Mouse (Mus musculus) retina, postnatal 1 day (tissue): ENCODE results near the gene Tmc3.

ENCODE experiments used
- DNase-seq: peaks from one replicate; pipeline ENCODE4 v3.0.0-alpha.2; 2012

Tmc3 gene

DNA sequence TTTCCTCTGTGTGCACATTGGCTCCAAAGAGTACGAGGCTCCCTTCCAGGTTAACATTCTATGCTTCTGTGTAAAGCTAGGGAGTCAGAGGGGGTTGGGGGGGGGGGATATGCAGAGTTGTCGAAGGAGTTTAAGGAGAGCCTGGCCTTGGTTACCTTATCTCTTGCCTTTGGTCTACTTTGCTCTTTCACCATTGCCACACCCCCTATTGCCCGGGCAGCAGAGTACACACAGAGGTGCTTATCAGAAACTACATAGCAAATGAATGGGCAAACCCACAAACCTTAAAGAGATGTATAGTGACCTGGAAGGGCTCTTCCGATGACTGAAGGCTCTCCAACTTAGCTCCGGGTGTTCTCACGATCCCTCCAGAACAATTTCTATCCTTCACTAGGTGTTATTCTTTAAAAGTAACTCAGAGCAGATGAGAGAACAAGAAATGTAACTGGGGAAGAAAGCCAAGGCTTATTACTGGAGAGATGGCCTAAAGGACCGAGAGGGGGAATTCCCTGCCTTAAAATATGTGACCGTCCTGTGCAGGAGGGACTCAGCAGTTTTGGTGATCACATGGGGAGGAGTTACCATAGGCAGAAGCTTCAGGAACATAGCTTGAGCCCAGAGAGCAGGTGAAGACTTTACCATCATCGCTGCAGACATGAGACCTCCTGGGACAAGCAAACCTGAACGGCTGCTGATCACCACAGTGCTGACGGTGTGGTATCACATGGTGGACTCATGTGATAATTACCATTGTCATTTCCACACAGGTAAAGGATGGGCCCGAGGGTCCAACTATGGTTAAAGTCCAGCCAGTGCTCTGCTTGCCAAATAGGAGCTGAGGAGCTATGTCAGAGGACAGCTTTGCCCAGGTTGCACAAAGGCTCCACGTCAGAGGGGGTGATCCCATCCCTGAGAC is 14.5 kb downstream of the Tmc3 start:
- DNase-seq: no peak

DNA sequence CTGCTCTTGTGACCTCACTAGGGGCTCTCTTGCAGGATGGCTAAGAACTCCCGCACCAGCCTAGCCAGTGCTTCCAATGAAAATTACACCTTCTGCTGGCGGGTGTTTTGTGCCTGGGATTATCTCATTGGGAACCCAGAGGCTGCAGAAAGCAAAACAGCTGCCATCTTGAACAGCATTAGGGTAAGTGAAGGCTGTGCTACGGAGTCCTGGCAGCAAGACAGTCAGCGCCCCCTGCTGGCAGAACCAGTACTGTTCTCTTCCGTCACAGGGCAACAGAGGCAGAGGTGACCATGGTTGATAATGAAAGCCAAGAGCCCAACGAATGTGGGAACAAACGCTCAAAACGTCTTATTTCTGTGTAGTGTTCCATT is 15.2 kb downstream of the Tmc3 start:
- peak; percentile 44 for DNase-seq

DNA sequence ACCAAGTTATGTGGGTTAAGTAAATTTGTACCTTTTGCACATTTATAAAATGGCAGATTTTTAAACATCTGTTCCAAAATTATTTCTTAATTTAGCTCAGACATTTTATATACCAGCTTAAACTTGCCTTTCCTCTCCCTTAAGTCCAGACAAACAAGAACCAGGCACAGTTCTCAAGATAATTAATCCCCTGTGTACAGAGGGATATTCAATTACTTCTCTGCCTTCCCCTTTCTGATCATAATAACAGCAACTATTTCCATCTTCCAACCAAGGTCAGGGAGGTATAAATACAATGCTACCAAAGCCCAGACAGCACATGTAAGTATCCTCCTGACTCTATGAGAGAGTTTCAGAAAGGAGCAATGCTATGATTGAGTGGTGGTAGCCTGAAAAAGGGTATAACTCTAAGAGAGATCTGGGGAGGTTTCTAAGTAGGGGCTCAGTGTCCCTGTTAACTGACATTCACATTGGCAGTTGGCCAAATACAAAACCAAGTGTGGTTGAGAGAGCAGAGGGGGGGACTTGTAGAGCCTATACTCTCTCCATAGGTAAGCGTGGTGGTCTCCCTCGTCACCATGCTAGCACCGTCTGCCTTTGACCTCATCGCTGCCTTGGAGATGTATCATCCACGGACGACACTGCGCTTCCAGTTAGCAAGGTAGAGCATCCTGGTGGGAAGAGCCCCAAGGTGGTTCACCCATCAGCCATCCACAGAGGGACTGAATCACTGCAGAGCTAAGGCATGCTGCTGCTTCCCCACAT is 19.6 kb downstream of the Tmc3 start:
- DNase-seq: peak; percentile 15

DNA sequence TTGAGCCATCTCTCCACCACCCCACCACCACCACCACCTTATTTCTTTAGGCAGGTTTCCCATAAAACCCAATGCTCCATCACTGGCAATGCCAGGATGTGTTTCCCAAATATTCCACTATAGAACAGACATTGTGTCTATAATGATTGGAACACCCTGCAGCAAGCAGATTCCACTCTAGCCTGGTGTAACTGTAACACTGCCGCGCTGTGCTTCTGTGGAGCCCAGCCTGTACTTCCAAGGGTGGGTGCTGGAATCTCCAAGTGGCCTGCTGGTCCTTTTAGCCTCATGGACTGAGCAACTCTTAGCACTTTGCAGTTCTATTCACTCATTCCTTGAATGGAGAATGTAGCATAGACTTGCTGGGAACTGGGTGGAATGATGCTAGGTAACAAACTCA is 22.1 kb downstream of the Tmc3 start:
- DNase-seq: no peak

DNA sequence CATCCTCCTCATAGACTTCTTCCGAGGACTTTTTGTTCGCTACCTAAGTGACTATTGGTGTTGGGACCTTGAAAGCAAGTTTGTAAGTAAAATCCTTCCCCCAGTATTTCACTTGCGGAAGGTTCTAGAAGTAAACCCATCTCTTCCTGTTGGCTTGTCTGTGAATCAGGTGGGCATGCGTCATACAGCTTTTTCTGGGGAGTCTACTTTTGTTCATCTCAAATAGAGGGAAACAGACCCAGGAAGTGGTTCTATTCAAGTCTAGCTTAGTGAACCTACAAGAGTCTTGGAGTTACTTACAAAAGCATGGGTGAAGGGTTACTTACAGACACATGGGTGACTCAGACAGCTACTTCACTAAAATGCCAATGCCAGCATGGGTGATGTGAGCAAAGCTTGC is 25.2 kb downstream of the Tmc3 start:
- DNase-seq: no peak

DNA sequence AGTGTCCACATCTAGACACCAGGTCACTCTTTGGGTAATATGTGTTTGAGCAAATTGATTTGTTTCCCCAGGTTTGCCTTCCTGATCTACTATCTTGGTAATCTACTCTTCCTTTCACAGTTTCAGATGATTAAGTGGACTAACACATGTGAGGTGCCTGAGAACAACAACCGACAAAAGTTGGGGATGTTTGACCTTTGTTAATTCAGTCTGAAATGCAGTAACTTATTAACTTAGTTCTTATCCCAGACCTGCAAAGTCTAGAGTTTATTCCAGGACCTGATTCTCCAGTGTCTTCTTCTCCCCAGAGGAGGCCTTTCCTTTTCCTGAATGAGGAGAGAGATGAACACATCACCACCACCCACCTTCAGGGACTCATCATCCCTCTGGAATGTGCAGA is 27.2 kb downstream of the Tmc3 start:
- DNase-seq: no peak

DNA sequence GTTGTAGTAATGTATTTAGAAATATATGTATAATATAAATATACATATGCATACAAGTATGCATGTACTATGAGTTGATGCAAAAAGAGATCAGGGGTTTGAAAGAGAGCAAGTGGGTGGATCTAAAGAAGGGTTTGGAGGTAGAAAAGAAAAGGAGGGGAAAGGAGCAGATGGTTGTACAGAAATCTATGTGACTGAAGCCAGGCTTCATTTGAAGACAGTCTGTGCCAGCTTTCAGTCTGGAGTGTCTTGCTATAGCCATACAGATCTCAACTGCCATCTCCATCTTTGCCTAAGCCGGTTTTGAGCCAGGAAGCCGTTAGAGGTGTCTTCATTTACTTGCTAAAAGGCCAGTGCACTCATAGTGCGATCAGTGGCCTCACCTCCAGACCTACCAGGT is 30.5 kb downstream of the Tmc3 start:
- DNase-seq: no peak

DNA sequence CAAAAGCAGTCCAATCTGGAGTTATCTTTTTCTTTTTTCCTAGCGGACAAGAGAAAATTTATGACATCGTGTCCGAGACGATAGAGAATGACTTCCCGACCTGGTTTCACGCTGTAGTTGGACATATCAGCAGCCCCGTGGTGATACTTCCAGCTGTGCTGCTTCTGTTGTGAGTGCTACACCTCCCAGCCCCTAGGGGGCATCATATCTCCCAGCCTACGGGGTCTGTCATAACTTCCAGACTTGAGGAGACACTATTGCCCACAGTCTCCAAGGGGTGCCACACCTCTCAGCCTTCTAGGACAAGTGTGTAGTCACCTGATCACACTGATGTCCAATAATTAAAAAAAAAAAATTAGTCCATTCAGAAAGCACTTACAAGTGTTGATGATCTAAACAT is 31.1 kb downstream of the Tmc3 start:
- no peak for DNase-seq

DNA sequence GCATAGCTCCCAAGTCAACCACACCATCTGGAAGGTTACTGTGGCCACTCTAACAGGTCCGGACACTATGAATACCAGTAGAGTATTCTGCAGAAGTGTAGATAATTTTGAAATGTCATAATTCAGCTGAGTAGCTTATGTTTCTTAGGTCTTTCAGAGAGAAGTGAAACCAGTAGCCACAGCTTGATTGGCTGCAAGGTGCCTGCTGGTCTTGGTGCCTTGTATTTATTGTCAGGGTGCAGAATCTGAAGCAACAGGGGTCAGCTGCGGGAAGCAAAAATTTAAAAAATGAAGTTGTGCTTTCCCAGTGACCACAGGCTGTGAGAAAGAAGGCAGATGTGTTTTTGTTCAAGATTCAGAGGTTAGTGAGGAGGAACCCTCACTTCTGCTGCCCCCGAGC is 31.5 kb downstream of the Tmc3 start:
- DNase-seq: no peak

DNA sequence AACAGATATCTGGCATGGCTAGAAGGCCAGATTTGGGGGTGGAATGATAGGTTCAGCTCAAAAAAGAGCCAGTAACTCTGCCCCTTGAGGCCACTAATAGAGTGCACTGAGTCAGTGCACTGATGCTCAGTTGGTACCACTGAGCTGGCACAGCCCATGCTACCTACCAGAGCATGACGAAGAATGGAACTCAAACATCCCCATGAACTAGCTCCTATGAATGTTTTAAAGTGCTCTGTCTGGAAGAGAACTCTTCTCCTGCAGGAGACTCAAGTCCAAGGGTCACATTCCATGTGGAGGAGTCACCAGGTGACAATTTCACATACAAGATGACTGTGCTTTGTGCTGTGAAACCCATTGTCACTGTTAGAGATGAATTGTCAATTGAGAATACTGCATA is 34.0 kb downstream of the Tmc3 start:
- no peak for DNase-seq

DNA sequence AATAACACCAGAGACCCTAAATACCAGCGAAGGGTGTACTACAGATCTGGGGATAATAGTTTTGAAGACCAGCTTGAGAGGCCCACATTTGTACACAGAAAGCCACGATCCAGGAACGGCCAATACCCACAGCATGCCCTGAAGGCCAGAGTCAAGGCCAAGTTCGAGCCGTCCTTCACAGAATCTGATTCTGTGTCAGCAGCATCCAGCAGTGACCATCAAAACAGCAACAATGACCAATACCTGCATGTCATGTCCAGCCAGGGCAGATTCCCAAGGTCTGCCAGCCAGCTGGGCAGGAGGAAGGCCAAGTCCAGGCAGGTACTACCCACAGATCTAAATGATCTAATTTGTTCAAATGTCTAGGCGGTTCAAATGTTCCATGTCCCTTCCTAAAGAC is 37.9 kb downstream of the Tmc3 start:
- no peak for DNase-seq

DNA sequence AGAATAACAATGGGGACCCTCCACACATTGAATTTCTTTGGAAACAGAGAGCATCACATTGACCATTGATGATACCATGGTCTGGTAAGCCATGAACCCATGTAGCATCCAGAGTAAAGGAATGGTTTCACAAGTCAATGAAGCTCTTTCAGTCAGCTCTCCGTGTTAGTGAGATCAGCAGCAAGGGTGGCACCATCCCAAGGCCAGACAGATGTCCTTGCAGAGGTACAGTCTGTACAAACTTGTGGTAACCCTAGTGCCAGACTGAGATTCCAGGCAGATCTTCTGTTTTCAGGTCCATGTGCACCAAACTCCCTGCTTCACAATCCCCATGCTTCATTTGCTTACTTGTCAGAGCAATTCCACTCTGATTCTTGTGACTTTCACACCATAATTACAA is 39.3 kb downstream of the Tmc3 start:
- no peak for DNase-seq

DNA sequence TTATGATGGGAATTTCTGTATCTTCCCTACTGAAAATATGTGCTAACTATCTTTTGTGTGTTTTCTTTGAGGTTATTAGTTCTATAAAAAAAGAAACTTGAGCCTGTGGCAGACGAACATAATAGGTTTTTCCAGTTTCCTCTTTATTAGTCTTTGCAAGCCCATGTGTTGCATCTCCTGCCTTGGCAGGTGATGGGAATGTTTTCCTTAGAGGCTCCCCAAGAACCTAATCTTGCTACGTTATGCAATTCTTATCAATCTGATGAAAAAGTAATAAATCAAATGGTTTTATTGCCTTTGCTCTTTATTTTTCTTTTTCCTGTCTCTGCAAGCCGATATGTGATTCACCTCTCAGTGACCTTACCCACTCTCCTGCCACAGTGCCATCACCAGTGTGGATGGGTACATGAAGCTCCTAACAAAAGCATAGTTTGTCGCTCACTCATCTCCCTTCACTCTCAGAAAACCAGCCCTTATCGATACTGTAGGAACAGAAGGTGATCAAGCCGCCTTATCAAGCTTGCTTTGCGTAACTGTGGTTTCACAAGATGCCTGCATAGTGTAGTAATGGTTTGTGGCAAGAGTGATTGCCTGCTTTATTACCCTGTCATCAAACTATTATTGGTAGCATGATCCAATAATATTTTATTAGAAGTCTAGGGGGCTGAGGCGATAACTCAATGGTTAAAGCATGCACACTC is 42.0 kb downstream of the Tmc3 start:
- no peak for DNase-seq

DNA sequence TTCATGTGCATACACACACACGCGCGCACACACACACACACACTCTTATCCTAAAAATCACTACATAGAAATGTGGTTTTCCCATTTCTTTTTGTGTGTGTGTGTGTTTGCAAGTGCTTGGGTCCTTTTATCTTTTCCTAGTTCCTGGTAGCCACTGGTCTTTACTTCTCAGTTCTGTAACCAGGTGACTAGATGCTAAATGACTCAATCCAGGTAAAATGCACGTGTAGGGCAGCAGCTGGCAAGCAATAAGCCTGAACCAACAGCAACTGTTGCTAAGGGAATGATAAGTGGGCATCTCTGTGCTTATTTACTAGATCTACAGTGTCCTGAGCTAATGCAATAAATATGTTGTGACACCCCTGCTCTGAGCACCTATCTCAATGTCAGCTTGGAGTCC is 42.6 kb downstream of the Tmc3 start:
- no peak for DNase-seq

DNA sequence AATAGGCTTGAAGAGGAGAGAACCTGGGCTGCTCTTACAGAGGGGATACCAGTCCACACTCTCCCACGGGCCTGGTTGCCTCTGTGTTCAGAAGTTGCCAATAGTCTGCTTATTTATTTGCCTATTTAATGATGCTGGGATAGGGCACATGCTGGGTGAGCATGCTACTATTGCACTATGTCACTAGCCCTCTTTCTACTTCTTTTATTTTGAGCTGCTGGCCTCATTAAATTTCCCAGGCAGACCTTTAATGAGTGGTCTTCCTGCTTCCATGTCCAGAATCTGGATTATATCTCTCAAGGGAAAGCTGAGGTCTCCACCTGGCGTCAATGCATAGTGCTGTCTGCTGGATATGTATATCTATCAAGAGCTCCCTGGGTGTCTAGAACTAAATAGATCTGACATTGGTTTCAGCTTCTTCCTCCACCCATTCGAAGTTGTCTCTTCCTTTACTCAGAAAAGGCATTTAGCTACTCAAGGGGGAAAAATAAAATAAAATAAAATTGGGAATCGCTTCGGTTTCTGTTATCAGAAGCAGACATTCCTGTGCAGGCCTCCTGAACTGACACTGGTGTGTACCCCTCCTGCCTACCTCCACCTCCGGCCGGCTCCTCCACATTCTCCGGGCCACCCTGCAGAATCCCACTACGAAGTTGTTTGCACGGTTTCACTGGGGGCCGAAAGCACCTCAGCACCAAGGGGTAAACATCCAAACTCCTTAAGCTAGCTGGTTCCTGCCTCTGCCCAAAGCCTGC is 46.5 kb downstream of the Tmc3 start:
- DNase-seq: peak; percentile 37

DNA sequence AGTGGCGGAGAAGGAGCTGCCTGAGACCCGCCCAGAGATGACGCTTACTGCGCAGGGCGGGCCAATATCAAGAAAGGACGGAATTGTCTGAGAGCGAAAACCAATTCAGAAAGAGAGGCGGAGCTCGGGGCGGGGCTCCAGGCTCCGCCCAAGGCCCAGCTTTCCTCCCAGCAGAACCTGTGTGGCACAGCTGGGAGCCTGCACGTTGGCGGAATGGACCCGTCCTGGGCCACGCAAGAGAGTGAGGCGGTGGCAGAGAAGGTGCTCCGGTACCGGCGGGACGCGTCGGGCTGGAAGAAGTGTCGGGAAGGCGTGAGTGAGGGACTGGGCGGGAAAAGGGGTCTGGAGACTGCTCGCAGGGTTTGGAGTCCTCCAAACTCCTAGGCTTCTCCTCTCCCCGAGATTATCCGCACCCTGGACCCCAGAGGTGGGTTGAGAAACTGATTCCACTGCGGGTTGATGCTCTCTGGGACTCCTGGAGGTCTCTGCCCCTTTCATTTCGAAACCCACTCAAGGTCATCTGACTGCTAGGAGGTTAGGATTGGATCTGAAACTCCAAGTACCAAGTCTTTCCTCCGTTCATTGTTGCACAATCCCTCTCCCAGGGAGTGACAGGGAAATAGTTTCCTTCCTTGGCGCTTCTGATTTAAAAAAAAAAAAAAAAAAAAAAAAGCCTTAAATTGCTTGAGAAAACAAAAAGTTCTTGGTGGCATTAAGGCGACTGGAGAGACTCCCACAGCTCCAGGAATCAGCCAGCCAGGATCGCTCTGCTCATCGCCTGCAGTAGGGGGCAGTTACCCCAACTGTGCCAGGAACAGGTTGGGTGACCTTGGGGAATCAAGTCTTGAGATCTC is 47.3 kb downstream of the Tmc3 start, which contains the start of gene Stard5:
Gene Stard5, plus strand, starts transcription at position 132 of the 854 bp plus-strand sequence.
- DNase-seq: peak; percentile 95

DNA sequence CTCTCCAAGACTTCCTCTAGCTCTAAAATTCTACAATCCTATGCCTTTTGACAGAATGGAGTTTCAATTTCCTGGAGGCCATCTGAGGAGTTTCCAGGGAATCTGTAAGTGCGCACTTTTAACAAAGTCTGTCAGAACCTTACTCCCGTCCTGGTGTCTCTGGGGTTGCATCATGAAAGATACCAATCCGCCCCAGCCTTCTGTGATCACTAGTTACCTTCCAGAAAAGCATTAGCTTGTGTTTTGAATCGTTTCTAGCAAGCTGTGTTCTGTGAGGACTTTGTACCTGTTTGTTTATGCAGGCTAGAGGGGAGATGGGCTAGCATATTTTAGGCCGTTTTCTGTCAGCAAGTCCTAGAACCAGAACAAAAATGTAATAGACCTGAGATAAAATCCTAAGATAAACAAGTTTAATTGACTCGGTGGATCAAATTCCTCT is 48.0 kb downstream of the Tmc3 start:
- DNase-seq: no peak

DNA sequence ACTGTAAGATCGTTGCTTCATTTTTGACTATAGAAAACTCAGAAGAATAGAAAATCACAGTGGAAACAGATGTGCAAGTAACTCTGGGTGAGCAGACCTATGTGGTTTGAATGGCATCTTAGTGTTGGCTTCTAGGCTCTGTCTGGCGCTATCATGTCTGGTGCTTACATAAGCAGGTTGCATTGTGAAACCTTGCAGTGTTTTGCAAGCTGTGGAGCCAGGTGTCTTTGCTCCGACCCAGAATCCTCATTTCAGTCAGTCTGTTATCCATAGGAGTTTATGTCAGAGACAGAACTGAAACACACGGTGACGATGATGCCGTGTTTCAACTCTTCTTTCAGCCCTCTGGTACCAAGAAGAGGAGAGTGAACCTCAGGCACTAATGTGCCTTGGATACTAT is 49.1 kb downstream of the Tmc3 start:
- DNase-seq: no peak

DNA sequence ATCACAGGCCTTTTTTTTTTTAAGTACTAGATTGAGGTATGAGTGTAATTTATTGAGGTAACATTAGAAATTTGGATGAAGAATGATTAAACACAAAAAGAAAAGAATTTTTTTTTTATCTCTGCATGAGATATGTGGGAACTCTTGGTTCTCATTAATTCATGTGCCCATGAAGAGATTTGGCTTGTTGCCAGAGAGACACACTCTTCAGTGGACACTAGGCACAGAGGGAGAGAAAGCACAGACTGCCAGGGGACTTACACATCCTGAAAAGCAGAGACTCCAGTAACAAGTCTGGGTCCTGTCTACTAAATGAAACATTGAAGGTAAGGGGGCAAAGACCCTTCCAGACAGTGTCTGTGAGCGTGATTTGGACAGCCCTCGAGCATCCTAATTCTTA is 51.0 kb downstream of the Tmc3 start:
- peak; percentile 71 for DNase-seq

DNA sequence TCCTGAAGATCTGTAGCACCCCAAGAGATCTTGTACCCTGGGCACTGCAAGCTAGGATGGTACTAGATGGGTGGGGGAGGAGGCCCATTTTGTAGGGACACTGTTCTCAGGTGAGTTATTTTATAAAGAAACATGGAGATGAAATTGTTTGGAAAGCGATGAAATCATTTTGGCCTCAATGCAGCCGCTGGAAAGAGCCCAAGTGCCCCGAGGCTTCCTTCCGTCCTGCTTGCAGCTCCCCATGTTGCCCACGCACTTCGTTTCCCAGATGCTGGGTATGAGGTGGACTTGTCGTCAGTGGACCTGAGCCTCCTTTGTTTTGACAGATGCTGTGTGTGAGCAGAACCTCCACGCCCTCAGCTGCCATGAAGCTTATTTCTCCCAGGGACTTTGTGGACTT is 51.7 kb downstream of the Tmc3 start:
- DNase-seq: peak; percentile 10

DNA sequence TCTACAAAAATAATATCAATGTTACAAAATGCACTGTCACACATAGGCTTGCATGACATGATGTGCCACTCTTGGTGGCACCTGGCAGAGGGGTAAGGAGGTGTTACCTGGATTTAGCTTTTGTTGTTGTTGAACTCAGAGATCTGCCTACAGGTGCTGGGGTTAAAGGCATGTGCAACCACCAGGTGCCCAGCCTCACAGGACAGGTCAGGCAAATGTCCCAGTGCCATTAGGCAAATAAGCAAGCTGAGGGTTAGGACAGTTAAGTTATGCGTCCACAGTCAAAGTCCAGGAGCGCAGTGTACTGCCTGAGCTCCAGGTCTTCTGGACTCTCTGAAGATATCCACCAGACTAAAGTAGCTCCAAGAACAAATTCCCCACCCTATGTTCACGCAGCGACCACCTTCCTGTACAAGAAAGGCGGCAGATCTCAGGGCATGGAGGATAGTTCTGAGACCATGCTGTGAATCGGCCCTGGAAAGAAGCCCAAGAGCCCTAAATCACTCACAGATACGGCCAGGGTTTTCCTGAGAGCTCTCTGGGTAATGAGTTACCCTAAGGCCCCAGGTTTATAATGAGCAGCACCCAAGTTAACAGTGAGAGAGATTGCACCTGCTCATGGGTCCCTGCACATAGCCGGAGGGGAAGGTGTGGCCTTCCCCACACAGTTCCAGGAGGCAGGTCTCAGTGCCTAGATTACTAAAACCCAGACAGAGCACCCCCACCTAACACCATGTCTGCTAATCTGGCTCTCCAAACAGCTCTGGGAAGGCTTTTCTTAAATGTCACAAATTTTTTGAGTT is 53.3 kb downstream of the Tmc3 start:
- DNase-seq: no peak
